Mouse (Mus musculus) lung, adult 2 months (tissue): ENCODE data around the gene Litaf.
A peak's percentile ranks its signal among the peaks of the same experiment; 100 is the strongest.

Source experiments
- CTCF ChIP-seq: fragments of 200-500 bp; IDR thresholded peaks from 2 replicates; pipeline ENCODE4 v1.5.1; 2011; ENCODE audit warnings: mild to moderate bottlenecking, low read length, control low read depth; ENCODE audit not compliant: insufficient read depth
- POLR2A ChIP-seq: fragments of 200-500 bp; IDR thresholded peaks from 2 replicates; pipeline ENCODE4 v1.6.1; 2011; ENCODE audit warnings: low read depth, mild to moderate bottlenecking, control low read depth, low read length, borderline replicate concordance; ENCODE audit errors: extremely low read depth

DNA sequence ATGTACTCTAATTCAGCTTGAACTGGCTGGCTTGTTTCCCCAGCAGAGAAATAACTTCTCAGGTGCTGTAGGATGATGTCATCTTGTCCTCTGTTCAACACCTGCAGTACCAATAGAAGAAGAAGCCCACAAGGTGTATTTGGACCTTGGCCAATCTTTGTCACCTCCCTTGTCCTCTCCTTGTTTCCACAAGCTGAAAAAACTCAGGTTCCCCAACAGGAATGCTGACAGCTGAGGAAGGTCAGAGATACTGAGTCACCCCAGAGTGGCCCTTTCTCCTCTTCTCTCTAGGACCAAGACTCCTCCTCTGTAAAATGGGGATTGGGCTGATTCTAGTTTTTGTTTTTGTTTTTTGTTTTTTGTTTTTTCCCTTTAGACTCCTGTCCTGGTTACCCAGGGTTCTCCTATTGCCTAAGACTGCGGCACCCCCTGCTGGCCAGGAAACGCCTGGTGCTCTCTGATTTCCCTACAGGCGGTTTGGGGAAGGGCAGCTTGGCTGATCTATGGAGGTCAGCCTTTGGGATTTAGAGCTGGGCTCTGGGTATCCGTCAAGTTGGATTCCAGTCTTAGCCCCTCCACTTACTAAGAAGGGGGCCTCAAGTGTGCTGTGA, 31.7 kb downstream of the Litaf start:
- TF ChIP-seq POLR2A = no peak
- peak; percentile 100 for TF ChIP-seq CTCF
